Mouse (Mus musculus): Measurements from ENCODE around the gene Cc2d1a.

DNA sequence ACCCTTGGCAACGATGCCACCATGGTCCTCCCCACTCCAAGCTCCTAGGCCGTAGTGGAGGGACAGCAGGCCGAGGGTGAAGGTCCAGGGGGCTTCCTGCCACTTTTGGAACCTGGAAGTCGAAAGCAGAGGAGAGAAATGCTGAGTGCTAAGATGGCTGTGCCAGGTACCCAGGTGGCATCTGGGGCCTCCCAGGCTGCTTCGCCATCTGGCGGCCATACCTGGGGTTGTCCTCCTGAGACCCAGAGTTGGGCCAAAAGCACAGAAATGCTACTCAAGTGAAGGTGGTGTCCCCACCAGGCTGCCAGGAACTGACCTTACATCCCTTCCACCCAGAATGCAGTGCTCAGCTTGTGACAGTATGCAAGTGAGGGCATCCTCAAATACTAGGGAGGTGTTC, 26.1 kb upstream of the Cc2d1a start:
- TF ChIP-seq GATA1 (IDR thresholded peaks at IDR 0.05; ENCODE audit: low read length) (no peak), TAL1 (IDR thresholded peaks at IDR 0.05; ENCODE audit: low read length) (no peak)

Measured in erythroblast, embryonic 14.5 days (primary cell).